Comparison of ENCODE assay signal across 1 mouse cellular context in genomic region chr6:52224895-52225611, GRCm38 (mm10).
TF ChIP-seq lines count a peak whose summit lies in the region.

No protein-coding gene starts in this region.

TF ChIP-seq in C2C12, 6 proteins besides CTCF, POLR2A, EP300 and RAD21:
- no peak for TF ChIP-seq MYOD1 (IDR thresholded peaks at IDR 0.05; ENCODE audit: control insufficient read depth, insufficient read length, low read depth)
- TF ChIP-seq CEBPB (IDR thresholded peaks at IDR 0.05; ENCODE audit: low read depth), result no peak
- TF ChIP-seq FOSL1 (IDR thresholded peaks at IDR 0.05; ENCODE audit: insufficient read depth, low read length, poor library complexity, severe bottlenecking), result no peak
- TF ChIP-seq MAX (IDR thresholded peaks at IDR 0.05), result no peak
- TF ChIP-seq MYOG (IDR thresholded peaks at IDR 0.05; ENCODE audit: control insufficient read depth, extremely low read depth, insufficient read length), result no peak
- no peak for TF ChIP-seq USF1 (IDR thresholded peaks at IDR 0.05; ENCODE audit: low read depth)
